Mouse (Mus musculus) NIH3T3 (cell line): Measurements from ENCODE around the gene Galnt12.
A peak's percentile ranks its signal among the peaks of the same experiment; 100 is the strongest.

ENCODE experiments used
- DNase-seq: peaks from one replicate; pipeline ENCODE4 v3.0.0-alpha.2; 2012; ENCODE audit warnings: low read depth

Galnt12 gene

GRCm38 (mm10) chr4:47150806-47151205 lies 59.1 kb downstream of the Galnt12 start:
- no peak for DNase-seq

- peak; percentile 85 for DNase-seq
Observed at GRCm38 (mm10) chr4:47151553-47152183, 60.0 kb downstream of the Galnt12 start.

GRCm38 (mm10) chr4:47161103-47161755 lies 69.5 kb downstream of the Galnt12 start:
- no peak for DNase-seq

- no peak for DNase-seq
Observed at GRCm38 (mm10) chr4:47161756-47162587, 70.3 kb downstream of the Galnt12 start.

- no peak for DNase-seq
Observed at GRCm38 (mm10) chr4:47172314-47172713, 80.6 kb downstream of the Galnt12 start.
